Mouse (Mus musculus): ENCODE results near the gene Ggta1. TPM values are rescaled to one million over a fixed set of nuclear protein-coding genes. Genes with fewer than 3 reads are reported as not detected.

Ggta1 gene
- total RNA-seq, 1 experiment: 36.5 TPM

DNA sequence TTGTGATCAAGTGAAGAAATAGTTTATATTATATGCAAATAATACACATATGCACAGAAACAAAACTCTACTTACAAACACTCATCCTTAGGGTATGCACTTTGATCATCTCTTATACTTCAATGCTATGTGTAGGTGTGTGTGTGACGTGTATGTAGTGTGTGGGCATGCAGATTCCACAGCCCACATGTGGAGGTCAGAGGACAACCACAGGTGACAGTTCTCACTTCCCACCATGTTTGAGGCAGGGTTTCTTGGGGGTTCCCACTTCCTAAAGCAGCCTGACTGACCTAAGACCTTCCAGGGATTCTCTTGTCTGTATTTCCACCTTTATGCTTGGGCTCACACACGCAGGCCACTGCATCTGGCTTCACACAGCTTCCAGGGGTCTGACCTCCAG lies 50.8 kb downstream of the Ggta1 start:
- DNase-seq (ENCODE audit: low read depth, low spot score): no peak
- H3K9ac ChIP-seq (ENCODE audit: insufficient read depth, low read depth, low read length, poor library complexity, severe bottlenecking): no peak overlapping the region
- H3K27ac ChIP-seq (ENCODE audit: insufficient read depth, low read depth, low read length, poor library complexity, severe bottlenecking): no peak overlapping the region
- H3K4me1 ChIP-seq (ENCODE audit: control insufficient read depth in 2 of 2, insufficient read depth in 2 of 2, low read length in 2 of 2, poor library complexity in 1 of 2): no peaks in the 10 kb centered on the region
- peaks cover 9% of the 10 kb centered on the region; the same call in 1 of the 2 replicates for H3K36me3 ChIP-seq (ENCODE audit: control insufficient read depth, insufficient read depth, low read length, poor library complexity, severe bottlenecking)
- H3K9me3 ChIP-seq (ENCODE audit: control insufficient read depth, insufficient read depth, low read depth, low read length): no peaks in the 10 kb centered on the region
- H3K4me3 ChIP-seq (ENCODE audit: insufficient read depth in 1 of 2, low read depth in 1 of 2, low read length in 2 of 2, poor library complexity in 1 of 2, severe bottlenecking in 1 of 2): no peak overlapping the region
- no peak for TF ChIP-seq MAFK (IDR thresholded peaks at IDR 0.05; ENCODE audit: insufficient read depth, low read depth, low read length)
- TF ChIP-seq ZC3H11A (IDR thresholded peaks at IDR 0.05; ENCODE audit: borderline replicate concordance, low read depth, low read length): no peak
- no peak for TF ChIP-seq ZNF384 (IDR thresholded peaks at IDR 0.05; ENCODE audit: low read depth, low read length)
- no peak for TF ChIP-seq HCFC1 (IDR thresholded peaks at IDR 0.05; ENCODE audit: borderline replicate concordance, insufficient read depth, low read length)
- no peak for TF ChIP-seq CHD2 (IDR thresholded peaks at IDR 0.05; ENCODE audit: low read depth, low read length)
- in situ Hi-C loops (cut with MboI; ENCODE audit: low sequenced_read_pairs in 2 of 2, unreplicated experiment in 2 of 2): no loop called here

- TF ChIP-seq CHD2 (IDR thresholded peaks at IDR 0.05; ENCODE audit: low read depth, low read length): no peak
- no peak for TF ChIP-seq HCFC1 (IDR thresholded peaks at IDR 0.05; ENCODE audit: borderline replicate concordance, insufficient read depth, low read length)
- TF ChIP-seq MAFK (IDR thresholded peaks at IDR 0.05; ENCODE audit: insufficient read depth, low read depth, low read length): no peak
- Histone ChIP-seq H3K36me3 (ENCODE audit: control insufficient read depth, insufficient read depth, low read length, poor library complexity, severe bottlenecking) (peaks cover 10% of the 10 kb centered on the region), H3K9me3 (ENCODE audit: control insufficient read depth, insufficient read depth, low read depth, low read length) (no peaks in the 10 kb centered on the region), H3K27ac (ENCODE audit: insufficient read depth, low read depth, low read length, poor library complexity, severe bottlenecking) (no peak overlapping the region), H3K4me1 (ENCODE audit: control insufficient read depth in 2 of 2, insufficient read depth in 2 of 2, low read length in 2 of 2, poor library complexity in 1 of 2) (no peaks in the 10 kb centered on the region), H3K4me3 (ENCODE audit: insufficient read depth in 1 of 2, low read depth in 1 of 2, low read length in 2 of 2, poor library complexity in 1 of 2, severe bottlenecking in 1 of 2) (no peak overlapping the region), H3K9ac (ENCODE audit: insufficient read depth, low read depth, low read length, poor library complexity, severe bottlenecking) (no peak overlapping the region)
- in situ Hi-C loops (cut with MboI; ENCODE audit: low sequenced_read_pairs in 2 of 2, unreplicated experiment in 2 of 2): no loop called here
- DNase-seq (ENCODE audit: low read depth, low spot score): no peak
Observed at GRCm38 (mm10) chr2:35411640-35412190, 51.3 kb downstream of the Ggta1 start.

DNA sequence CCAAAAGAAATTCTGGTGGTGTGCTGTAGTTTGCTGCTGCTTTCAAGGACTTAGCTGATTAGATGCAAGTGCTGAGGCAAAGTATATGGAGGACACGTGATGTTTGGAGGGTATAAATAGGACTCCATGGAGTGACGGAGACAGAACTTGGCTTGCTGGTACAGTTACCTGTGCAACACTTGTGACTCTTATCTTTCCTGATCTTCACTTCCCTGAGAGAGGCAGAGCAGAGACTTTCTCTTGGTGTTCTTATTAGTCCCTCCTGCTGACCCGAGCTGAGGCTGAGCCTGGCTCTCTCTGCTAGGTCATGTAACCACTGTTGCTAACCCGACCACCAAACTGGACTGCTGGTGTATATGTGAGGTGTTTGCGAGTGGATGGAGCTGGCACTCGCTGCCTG lies 53.6 kb downstream of the Ggta1 start:
- Histone ChIP-seq H3K4me1 (ENCODE audit: control insufficient read depth in 2 of 2, insufficient read depth in 2 of 2, low read length in 2 of 2, poor library complexity in 1 of 2) (no peaks in the 10 kb centered on the region), H3K9ac (ENCODE audit: insufficient read depth, low read depth, low read length, poor library complexity, severe bottlenecking) (no peak overlapping the region), H3K4me3 (ENCODE audit: insufficient read depth in 1 of 2, low read depth in 1 of 2, low read length in 2 of 2, poor library complexity in 1 of 2, severe bottlenecking in 1 of 2) (no peak overlapping the region), H3K9me3 (ENCODE audit: control insufficient read depth, insufficient read depth, low read depth, low read length) (no peaks in the 10 kb centered on the region), H3K36me3 (ENCODE audit: control insufficient read depth, insufficient read depth, low read length, poor library complexity, severe bottlenecking) (peaks cover 16% of the 10 kb centered on the region), H3K27ac (ENCODE audit: insufficient read depth, low read depth, low read length, poor library complexity, severe bottlenecking) (no peak overlapping the region)
- TF ChIP-seq ZNF384 (IDR thresholded peaks at IDR 0.05; ENCODE audit: low read depth, low read length) (no peak), HCFC1 (IDR thresholded peaks at IDR 0.05; ENCODE audit: borderline replicate concordance, insufficient read depth, low read length) (no peak), CHD2 (IDR thresholded peaks at IDR 0.05; ENCODE audit: low read depth, low read length) (no peak), ZC3H11A (IDR thresholded peaks at IDR 0.05; ENCODE audit: borderline replicate concordance, low read depth, low read length) (no peak), MAFK (IDR thresholded peaks at IDR 0.05; ENCODE audit: insufficient read depth, low read depth, low read length) (no peak)
- in situ Hi-C loops (cut with MboI; ENCODE audit: low sequenced_read_pairs in 2 of 2, unreplicated experiment in 2 of 2): no loop called here
- DNase-seq (ENCODE audit: low read depth, low spot score): no peak

GRCm38 (mm10) chr2:35408409-35409110 lies 54.5 kb downstream of the Ggta1 start:
- TF ChIP-seq MAFK (IDR thresholded peaks at IDR 0.05; ENCODE audit: insufficient read depth, low read depth, low read length): no peak
- TF ChIP-seq ZNF384 (IDR thresholded peaks at IDR 0.05; ENCODE audit: low read depth, low read length): no peak
- no peak for TF ChIP-seq ZC3H11A (IDR thresholded peaks at IDR 0.05; ENCODE audit: borderline replicate concordance, low read depth, low read length)
- no peak for TF ChIP-seq CHD2 (IDR thresholded peaks at IDR 0.05; ENCODE audit: low read depth, low read length)
- no peak for TF ChIP-seq HCFC1 (IDR thresholded peaks at IDR 0.05; ENCODE audit: borderline replicate concordance, insufficient read depth, low read length)
- no peak for DNase-seq (ENCODE audit: low read depth, low spot score)
- Histone ChIP-seq H3K4me3 (ENCODE audit: insufficient read depth in 1 of 2, low read depth in 1 of 2, low read length in 2 of 2, poor library complexity in 1 of 2, severe bottlenecking in 1 of 2) (no peak overlapping the region), H3K27ac (ENCODE audit: insufficient read depth, low read depth, low read length, poor library complexity, severe bottlenecking) (no peak overlapping the region), H3K9me3 (ENCODE audit: control insufficient read depth, insufficient read depth, low read depth, low read length) (no peaks in the 10 kb centered on the region), H3K36me3 (ENCODE audit: control insufficient read depth, insufficient read depth, low read length, poor library complexity, severe bottlenecking) (peaks cover 16% of the 10 kb centered on the region), H3K9ac (ENCODE audit: insufficient read depth, low read depth, low read length, poor library complexity, severe bottlenecking) (no peak overlapping the region), H3K4me1 (ENCODE audit: control insufficient read depth in 2 of 2, insufficient read depth in 2 of 2, low read length in 2 of 2, poor library complexity in 1 of 2) (no peaks in the 10 kb centered on the region)
- in situ Hi-C loops (cut with MboI; ENCODE audit: low sequenced_read_pairs in 2 of 2, unreplicated experiment in 2 of 2): no loop called here

Measured in ES-E14 (cell line).